8 mouse cellular contexts compared by ENCODE assay signal in genomic region chr6:82773261-82774131, GRCm38 (mm10). TPM values are rescaled to one million over a fixed set of nuclear protein-coding genes. Genes with fewer than 3 reads are reported as not detected.
A peak's percentile ranks its signal among the peaks of the same experiment; 100 is the strongest.
DNase-seq lines count a peak whose midpoint lies in the region; ATAC-seq lines count a peak whose summit lies in the region.

No protein-coding gene starts in this region.

- peak; percentile 39 for ATAC-seq in granulocyte monocyte progenitor cell, adult 5-6 weeks (replicated peaks; ENCODE audit: poor library complexity, severe bottlenecking)
- ATAC-seq in megakaryocyte progenitor cell, adult 5-6 weeks (replicated peaks; ENCODE audit: poor library complexity), result peak; percentile 38

- intact Hi-C loops in left cerebral cortex, postnatal 25 days (cut with DNase I), result no loop called here

- H3K4me3 ChIP-seq in brown adipose tissue, adult 24 weeks (ENCODE audit: insufficient read depth, low read depth, low read length), result peak overlapping the region; percentile 96

- peak overlapping the region; percentile 98 for H3K27ac ChIP-seq in brown adipose tissue, adult 24 weeks (replicated peaks; ENCODE audit: low read depth, low read length)

- DNase-seq in left cerebral cortex, postnatal 25 days (ENCODE audit: low spot score in 2 of 2), result peak; percentile 8 to 9
- DNase-seq in left cerebral cortex, adult 11 months (ENCODE audit: low spot score), result no peak
- DNase-seq in kidney, postnatal 25 days, result peak; percentile 10 to 46
- DNase-seq in spleen, postnatal 36 days (ENCODE audit: low spot score in 2 of 2), result peak; percentile 32 to 34
- no peak for DNase-seq in layer of hippocampus, adult 18-20 months (ENCODE audit: low spot score in 2 of 2)

- no peaks in the 10 kb centered on the region for H3K4me1 ChIP-seq in brown adipose tissue, adult 24 weeks (ENCODE audit: control insufficient read depth, insufficient read depth, insufficient read length, low read length)

RNA-seq across cellular contexts. Expression of gene Hk2, which starts 0.8 kb away (rescaled TPM):
- total RNA-seq in left cerebral cortex, postnatal 25 days (2021), result 1 to 10 TPM; 3.2 to 4.1 TPM
- polyA plus RNA-seq in brown adipose tissue, adult 24 weeks (2012; ENCODE audit: insufficient read depth, insufficient read length, missing spikeins), result 216 and 558 TPM in 2 replicates
- total RNA-seq in granulocyte monocyte progenitor cell, adult 5-6 weeks (2014; fragmentation: Nextera tagmentation), result 38.6 and 70.1 TPM in 2 replicates
- total RNA-seq in granulocyte monocyte progenitor cell, adult 5-6 weeks (2017), result 62.0 and 76.5 TPM in 2 replicates
- total RNA-seq in megakaryocyte progenitor cell, adult 5-6 weeks (2015), result 40.9 and 44.3 TPM in 2 replicates
- 39.7 and 54.4 TPM in 2 replicates for total RNA-seq in megakaryocyte progenitor cell, adult 5-6 weeks (2017)
- 1 to 10 TPM; 6.1 to 8.0 TPM for total RNA-seq in layer of hippocampus, adult 18-20 months (2021)

Comparison
In these comparisons a context has a peak if more than half of its experiments do, and no peak if none do; other contexts are left out.
1. DNase-seq: peak in left cerebral cortex, postnatal 25 days (2 of 2), kidney, postnatal 25 days (2 of 2) and spleen, postnatal 36 days (2 of 2); none in left cerebral cortex, adult 11 months (single experiment) and layer of hippocampus, adult 18-20 months (0 of 2).
2. RNA of gene Hk2, which starts 0.8 kb away (total RNA-seq): 38.6 to 76.5 TPM in granulocyte monocyte progenitor cell, adult 5-6 weeks and 39.7 to 54.4 TPM in megakaryocyte progenitor cell, adult 5-6 weeks; 6.1 to 8.0 TPM in layer of hippocampus, adult 18-20 months and 3.2 to 4.1 TPM in left cerebral cortex, postnatal 25 days; every median in the first group is over 4 times any median in the second.